Mouse (Mus musculus) erythroblast, embryonic 14.5 days (primary cell): ENCODE results near the gene Polr1e.

Experiments
- GATA1 ChIP-seq: IDR thresholded peaks from 2 replicates; pipeline ENCODE4 v1.6.1; 2012; ENCODE audit warnings: low read length, inconsistent platforms, mixed read lengths
- TAL1 ChIP-seq: IDR thresholded peaks from 3 replicates; pipeline ENCODE4 v1.6.1; 2012; ENCODE audit warnings: low read length, inconsistent platforms, mixed read lengths

- TF ChIP-seq GATA1 (no peak), TAL1 (no peak)
Measured at GRCm38 (mm10) chr4:44970612-44971110, 47.7 kb upstream of the Polr1e start.
